Mouse (Mus musculus): Measurements from ENCODE around the gene Gm20518. TPM values are rescaled to one million over a fixed set of nuclear protein-coding genes. Genes with fewer than 3 reads are reported as not detected.

Gene Gm20518
- polyA plus RNA-seq, 1 experiment from 2014 or later: not detected

GRCm38 (mm10) chr16:17928087-17928580, 36.7 kb upstream of the Gm20518 start, which contains the start of gene Slc25a1:
Gene Slc25a1, minus strand, starts transcription at chr16:17928219.
- no peak for TF ChIP-seq EP300 (optimal IDR thresholded peaks at IDR 0.05)
- no peak for TF ChIP-seq CTCF (IDR thresholded peaks at IDR 0.05; ENCODE audit: low read depth)
- peaks cover 4% of the 10 kb centered on the region for H3K36me3 ChIP-seq (ENCODE audit: control insufficient read depth, insufficient read depth, low read length)
- peak within 1 kb of the TSS; percentile 75 for H3K4me3 ChIP-seq (ENCODE audit: low read depth, low read length)
- H3K4me2 ChIP-seq (replicated peaks; ENCODE audit: low read depth): peak within 1 kb of the TSS; percentile 98
- peak within 1 kb of the TSS; percentile 84 for H3K9ac ChIP-seq (ENCODE audit: low read length)
- 1% methylated on average over 42 of the region's 47 CpGs for WGBS
- ATAC-seq (ENCODE audit: low FRiP score, low TSS enrichment): peak; percentile 77
- peak; percentile 90 for DNase-seq (ENCODE audit: low spot score)
- no peaks in the 10 kb centered on the region for H3K4me1 ChIP-seq (replicated peaks; ENCODE audit: control insufficient read depth, insufficient read depth)
- H3K9me3 ChIP-seq (ENCODE audit: control insufficient read depth, low read length): no peaks in the 10 kb centered on the region
- no peaks in the 10 kb centered on the region for H3K27me3 ChIP-seq (ENCODE audit: control insufficient read depth, insufficient read depth, low read length)
- peak within 1 kb of the TSS; percentile 94 for H3K27ac ChIP-seq (replicated peaks)

- under 1% methylated on average over 68 of the region's 72 CpGs for WGBS
Observed at GRCm38 (mm10) chr16:17927351-17928082, 36.0 kb upstream of the Gm20518 start.

GRCm38 (mm10) chr16:17922163-17922538, 30.7 kb upstream of the Gm20518 start:
- no peak for DNase-seq (ENCODE audit: low spot score)

More at GRCm38 (mm10) chr16:17927351-17928082, 36.0 kb upstream of the Gm20518 start:
- TF ChIP-seq CTCF (IDR thresholded peaks at IDR 0.05; ENCODE audit: low read depth) (no peak), EP300 (optimal IDR thresholded peaks at IDR 0.05) (no peak)
- peak overlapping the region; percentile 98 for H3K4me2 ChIP-seq (replicated peaks; ENCODE audit: low read depth)
- H3K9me3 ChIP-seq (ENCODE audit: control insufficient read depth, low read length): no peaks in the 10 kb centered on the region
- peak overlapping the region; percentile 75 for H3K4me3 ChIP-seq (ENCODE audit: low read depth, low read length)
- peak; percentile 17 for ATAC-seq (ENCODE audit: low FRiP score, low TSS enrichment)
- peaks cover 4% of the 10 kb centered on the region for H3K36me3 ChIP-seq (ENCODE audit: control insufficient read depth, insufficient read depth, low read length)
- no peaks in the 10 kb centered on the region for H3K27me3 ChIP-seq (ENCODE audit: control insufficient read depth, insufficient read depth, low read length)
- H3K27ac ChIP-seq (replicated peaks): peak overlapping the region; percentile 94
- peak; percentile 69 for DNase-seq (ENCODE audit: low spot score)
- H3K4me1 ChIP-seq (replicated peaks; ENCODE audit: control insufficient read depth, insufficient read depth): peaks cover 2% of the 10 kb centered on the region; the same call in 1 of the 2 replicates
- H3K9ac ChIP-seq (ENCODE audit: low read length): peak overlapping the region; percentile 84

GRCm38 (mm10) chr16:17921325-17922162, 30.1 kb upstream of the Gm20518 start:
- peak; percentile 96 for ATAC-seq (ENCODE audit: low FRiP score, low TSS enrichment)
- Histone ChIP-seq H3K36me3 (ENCODE audit: control insufficient read depth, insufficient read depth, low read length) (peaks cover 4% of the 10 kb centered on the region), H3K9me3 (ENCODE audit: control insufficient read depth, low read length) (no peaks in the 10 kb centered on the region), H3K27me3 (ENCODE audit: control insufficient read depth, insufficient read depth, low read length) (peaks cover 1% of the 10 kb centered on the region; the same call in 1 of the 2 replicates), H3K27ac (replicated peaks) (peak overlapping the region; percentile 88), H3K4me3 (ENCODE audit: low read depth, low read length) (peak overlapping the region; percentile 73), H3K4me1 (replicated peaks; ENCODE audit: control insufficient read depth, insufficient read depth) (peaks cover 2% of the 10 kb centered on the region; the same call in 1 of the 2 replicates), H3K4me2 (replicated peaks; ENCODE audit: low read depth) (peak overlapping the region; percentile 96), H3K9ac (ENCODE audit: low read length) (peak overlapping the region; percentile 86)
- DNase-seq (ENCODE audit: low spot score): peak; percentile 96
- under 1% methylated on average over 47 of the region's 47 CpGs for WGBS
- TF ChIP-seq EP300 (optimal IDR thresholded peaks at IDR 0.05) (no peak), CTCF (IDR thresholded peaks at IDR 0.05; ENCODE audit: low read depth) (peak; percentile 71)

More at GRCm38 (mm10) chr16:17922163-17922538, 30.7 kb upstream of the Gm20518 start:
- Histone ChIP-seq H3K9me3 (ENCODE audit: control insufficient read depth, low read length) (no peaks in the 10 kb centered on the region), H3K9ac (ENCODE audit: low read length) (peak overlapping the region; percentile 86), H3K4me1 (replicated peaks; ENCODE audit: control insufficient read depth, insufficient read depth) (peaks cover 2% of the 10 kb centered on the region; the same call in 1 of the 2 replicates), H3K27me3 (ENCODE audit: control insufficient read depth, insufficient read depth, low read length) (no peaks in the 10 kb centered on the region), H3K27ac (replicated peaks) (peak overlapping the region; percentile 88), H3K4me2 (replicated peaks; ENCODE audit: low read depth) (peak overlapping the region; percentile 96), H3K4me3 (ENCODE audit: low read depth, low read length) (peak overlapping the region; percentile 73), H3K36me3 (ENCODE audit: control insufficient read depth, insufficient read depth, low read length) (peaks cover 4% of the 10 kb centered on the region)
- WGBS: 1% methylated on average over 14 of the region's 14 CpGs
- TF ChIP-seq CTCF (IDR thresholded peaks at IDR 0.05; ENCODE audit: low read depth): no peak
- no peak for TF ChIP-seq EP300 (optimal IDR thresholded peaks at IDR 0.05)
- no peak for ATAC-seq (ENCODE audit: low FRiP score, low TSS enrichment)

- WGBS: 17% methylated on average over 20 of the region's 20 CpGs
Observed at GRCm38 (mm10) chr16:17920586-17920985, 29.1 kb upstream of the Gm20518 start.

More at GRCm38 (mm10) chr16:17920586-17920985, 29.1 kb upstream of the Gm20518 start:
- H3K4me1 ChIP-seq (replicated peaks; ENCODE audit: control insufficient read depth, insufficient read depth): peaks cover 2% of the 10 kb centered on the region; the same call in 1 of the 2 replicates
- DNase-seq (ENCODE audit: low spot score): no peak
- no peaks in the 10 kb centered on the region for H3K36me3 ChIP-seq (ENCODE audit: control insufficient read depth, insufficient read depth, low read length)
- no peak for ATAC-seq (ENCODE audit: low FRiP score, low TSS enrichment)
- H3K9ac ChIP-seq (ENCODE audit: low read length): peak overlapping the region; percentile 68; the same call in 1 of the 2 replicates
- H3K27me3 ChIP-seq (ENCODE audit: control insufficient read depth, insufficient read depth, low read length): peaks cover 3% of the 10 kb centered on the region; the same call in 1 of the 2 replicates
- no peak overlapping the region for H3K4me3 ChIP-seq (ENCODE audit: low read depth, low read length)
- TF ChIP-seq CTCF (IDR thresholded peaks at IDR 0.05; ENCODE audit: low read depth): no peak
- TF ChIP-seq EP300 (optimal IDR thresholded peaks at IDR 0.05): no peak
- H3K4me2 ChIP-seq (replicated peaks; ENCODE audit: low read depth): peak overlapping the region; percentile 96; the same call in 1 of the 2 replicates
- H3K9me3 ChIP-seq (ENCODE audit: control insufficient read depth, low read length): no peaks in the 10 kb centered on the region
- no peak overlapping the region for H3K27ac ChIP-seq (replicated peaks)
